Mouse (Mus musculus): ENCODE measurements around the gene Cybc1. TPM values are rescaled to one million over a fixed set of nuclear protein-coding genes. Genes with fewer than 3 reads are reported as not detected.

Cybc1 gene
- total RNA-seq, 2 experiments from 2014 or later = 6.3 to 7.2 TPM

DNA sequence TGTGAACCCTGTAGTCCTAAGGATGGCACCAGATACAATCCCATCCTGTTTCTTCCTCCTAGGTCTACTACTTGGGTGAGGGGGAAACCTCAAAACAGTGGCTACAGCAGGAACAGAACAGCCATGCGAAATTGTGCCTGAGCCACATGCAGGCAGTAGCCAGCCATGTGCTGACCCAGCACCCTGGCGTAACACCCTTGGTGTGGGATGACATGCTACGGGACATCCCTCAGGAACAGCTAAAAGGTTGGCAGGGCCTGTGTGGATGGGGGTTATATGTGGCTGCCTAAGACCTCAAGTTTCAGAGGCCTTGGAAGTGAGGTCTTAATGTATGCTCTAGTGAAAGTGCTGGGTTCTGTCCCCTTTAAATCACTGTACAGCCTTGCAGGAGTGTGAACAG lies 12.3 kb downstream of the Cybc1 start:
- no peak for DNase-seq

DNA sequence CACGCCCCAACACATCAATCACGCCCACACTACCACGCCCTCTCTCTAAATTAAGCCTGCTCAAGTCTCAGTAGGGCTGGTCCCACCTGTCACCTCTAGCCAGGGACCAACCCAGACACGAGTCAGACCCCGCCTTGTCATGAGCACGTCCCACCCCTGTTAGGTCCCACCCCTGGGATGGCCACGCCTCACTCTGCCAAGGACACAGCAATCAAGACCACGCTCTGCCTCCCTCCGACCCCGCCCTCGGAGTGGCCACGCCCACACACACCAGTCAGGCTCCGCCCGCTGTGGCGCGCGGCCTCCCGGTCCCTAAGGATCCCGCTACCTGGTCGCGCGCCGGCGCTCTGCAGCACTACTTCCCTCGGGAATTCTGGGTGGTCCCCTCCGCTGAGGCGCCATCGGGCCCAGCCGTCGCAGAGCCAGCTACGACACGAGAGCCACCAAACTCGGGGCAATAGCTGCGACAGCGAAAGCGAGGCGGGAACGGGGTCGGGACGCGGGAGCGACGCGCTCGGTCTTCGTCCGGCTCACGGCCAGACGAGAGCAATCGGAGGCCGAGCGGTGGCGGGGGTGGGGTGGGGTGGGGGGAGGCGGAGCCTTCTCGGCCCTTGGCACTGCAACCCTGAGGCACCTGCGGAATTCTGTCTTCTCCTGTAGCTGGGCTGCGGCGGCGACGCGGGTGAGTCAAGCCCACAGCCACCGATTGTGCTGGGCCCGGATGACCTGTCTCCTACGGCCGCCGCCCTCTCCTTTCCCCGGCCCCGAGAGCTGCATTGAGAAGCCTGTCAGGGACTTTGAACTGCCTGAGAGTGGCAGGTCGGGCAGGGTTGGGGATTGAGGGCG lies 24.7 kb downstream of the Cybc1 start, which contains the start of the genes Hexdc and Ogfod3:
Gene Hexdc (plus strand): TSS at position 273 of the 846 bp plus-strand sequence.
Gene Ogfod3 (minus strand): TSS at position 551 of the 846 bp plus-strand sequence.
- DNase-seq = peak; percentile 95

DNA sequence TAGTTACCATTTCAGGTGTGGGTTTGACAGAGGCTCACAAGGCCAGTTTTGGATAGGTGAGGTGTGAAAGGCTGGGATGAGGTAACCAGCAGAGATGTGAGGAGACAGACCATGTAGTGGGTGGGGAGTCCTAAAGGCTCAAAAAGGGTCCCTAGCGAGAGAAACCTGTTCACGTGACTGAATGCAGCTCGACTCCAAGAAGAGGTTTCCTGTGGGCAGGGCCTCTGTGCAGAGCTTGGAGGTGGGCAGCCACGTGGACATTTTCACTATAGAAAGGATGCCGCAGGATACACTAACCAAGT lies 25.3 kb downstream of the Cybc1 start:
- DNase-seq = no peak

DNA sequence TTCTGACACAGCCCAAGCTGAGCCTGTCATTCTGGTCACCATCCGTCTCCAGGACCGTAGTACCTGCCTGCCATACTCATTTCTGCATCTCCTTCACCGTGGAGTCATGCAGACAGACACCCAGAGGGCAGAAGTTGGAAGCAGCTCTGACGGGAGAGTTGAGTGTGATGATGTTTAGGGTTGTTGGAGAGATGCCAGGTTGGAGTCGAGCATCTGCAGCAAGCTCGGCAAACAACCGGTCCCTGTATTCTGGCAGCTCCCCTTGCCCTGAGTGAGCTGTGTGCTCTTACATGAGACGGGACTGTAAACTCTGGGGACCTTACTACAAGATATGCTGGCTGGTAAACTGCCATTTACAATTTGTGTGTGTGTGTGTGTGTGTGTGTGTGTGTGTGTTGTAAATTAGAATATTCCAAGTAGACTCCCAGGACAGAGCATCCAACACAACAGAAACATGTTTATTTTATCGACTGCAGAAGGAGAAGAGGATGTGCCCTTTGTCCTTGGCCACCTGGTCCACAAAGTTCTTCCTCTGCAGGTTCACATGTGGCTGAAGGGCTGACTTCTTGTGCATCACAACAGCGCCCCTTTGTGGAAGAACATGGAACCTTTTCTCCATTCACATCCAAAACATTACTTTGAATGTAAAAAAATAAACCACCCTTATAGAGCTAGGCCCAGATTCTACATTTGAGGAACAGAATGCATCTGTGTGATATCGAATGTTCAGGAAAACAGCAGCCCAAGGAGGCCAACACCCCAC lies 27.5 kb downstream of the Cybc1 start:
- peak; percentile 31 for DNase-seq

DNA sequence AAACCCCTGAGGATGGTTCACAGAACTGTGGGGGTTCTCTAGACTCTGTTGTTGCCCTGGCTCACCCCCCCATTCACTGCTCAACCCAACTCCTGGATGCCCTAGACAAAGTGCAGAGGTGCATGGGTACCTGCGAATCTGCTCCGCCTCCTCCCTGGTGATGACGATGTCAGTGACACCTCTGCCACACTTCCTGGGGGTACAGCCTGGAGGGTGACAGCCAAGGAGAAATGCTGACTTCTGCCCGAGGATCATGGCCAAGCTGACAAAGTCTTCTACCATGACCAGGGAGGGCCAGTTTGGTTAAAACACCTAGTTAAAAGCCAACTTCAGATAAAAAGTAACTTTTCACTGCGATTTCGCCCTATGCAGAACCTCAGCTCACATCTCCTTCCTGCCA lies 28.3 kb downstream of the Cybc1 start:
- DNase-seq = no peak

DNA sequence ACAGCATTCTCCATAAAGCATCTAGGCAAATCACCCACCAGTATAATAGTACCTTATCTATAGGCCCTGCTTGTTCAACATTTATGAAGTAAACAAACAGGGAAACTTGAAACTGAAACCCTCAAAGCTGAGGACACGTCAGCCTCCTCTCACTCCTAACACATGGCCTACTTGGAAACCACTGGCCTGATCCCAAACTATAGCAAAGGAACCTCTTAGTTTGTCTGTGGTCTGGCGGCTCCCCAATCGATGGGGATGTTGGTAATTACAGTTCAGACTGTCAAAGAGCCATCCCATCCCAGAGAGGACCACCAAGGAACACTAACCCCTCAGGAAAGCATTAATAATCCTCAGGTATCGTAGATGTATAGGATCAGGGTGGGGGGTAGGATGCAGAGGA lies 29.3 kb downstream of the Cybc1 start:
- DNase-seq = no peak

DNA sequence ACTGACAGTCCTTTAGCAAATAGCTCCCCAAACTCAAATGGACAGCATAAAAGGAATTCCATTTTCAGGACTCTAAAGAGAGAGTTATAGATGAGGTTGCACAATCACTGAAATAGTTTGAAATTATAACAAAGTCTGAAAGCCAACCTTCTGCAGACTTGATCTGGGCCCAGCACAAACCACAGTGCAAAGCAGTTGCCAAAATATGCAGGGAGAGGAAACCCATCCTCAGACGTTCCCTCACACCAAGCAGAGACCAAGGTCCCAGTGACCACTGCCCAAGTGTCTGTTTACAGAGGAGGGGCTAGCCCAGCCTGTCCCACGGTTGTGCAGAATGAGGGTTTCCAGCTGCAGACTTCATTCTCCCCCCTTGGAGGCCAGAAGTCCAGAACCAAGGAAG lies 30.5 kb downstream of the Cybc1 start:
- no peak for DNase-seq

DNA sequence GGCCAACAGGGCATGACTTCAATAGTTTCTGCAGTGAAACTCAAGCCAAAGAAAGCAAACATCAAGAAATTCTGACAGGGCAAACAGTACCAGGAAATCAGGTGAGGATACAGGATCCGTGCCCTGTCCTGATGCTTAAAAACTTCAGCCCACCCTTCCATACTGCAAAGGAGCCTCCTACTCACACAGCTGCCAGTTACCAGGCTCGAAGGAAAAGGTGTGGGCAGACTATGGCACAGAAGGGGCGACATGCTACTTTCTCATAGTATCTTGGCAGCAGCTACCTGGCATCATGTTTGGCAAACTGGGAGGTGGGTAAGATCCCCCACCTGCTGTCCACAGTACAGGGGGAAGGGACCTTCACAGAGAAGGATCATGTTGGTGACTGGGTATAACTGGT lies 35.7 kb downstream of the Cybc1 start:
- DNase-seq = no peak

DNA sequence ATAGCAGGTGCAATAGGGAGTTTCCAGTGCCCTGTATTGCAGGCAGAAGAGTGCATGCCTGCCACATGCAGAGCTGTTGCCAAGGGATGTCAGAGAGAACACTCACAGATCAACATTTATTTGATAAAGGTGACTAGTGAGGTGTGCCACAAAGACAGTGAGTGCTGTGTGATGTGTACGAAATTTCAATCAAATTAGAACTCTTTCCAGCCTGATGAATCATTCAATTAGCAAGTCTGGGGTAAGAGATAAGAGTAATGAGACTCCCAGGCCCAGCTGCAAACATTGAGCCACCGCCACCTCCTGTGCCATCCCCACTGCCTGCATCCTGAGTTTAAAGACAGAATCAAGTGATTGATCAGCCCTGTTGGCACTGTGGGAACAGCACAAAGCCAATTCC lies 36.4 kb downstream of the Cybc1 start:
- DNase-seq = no peak

DNA sequence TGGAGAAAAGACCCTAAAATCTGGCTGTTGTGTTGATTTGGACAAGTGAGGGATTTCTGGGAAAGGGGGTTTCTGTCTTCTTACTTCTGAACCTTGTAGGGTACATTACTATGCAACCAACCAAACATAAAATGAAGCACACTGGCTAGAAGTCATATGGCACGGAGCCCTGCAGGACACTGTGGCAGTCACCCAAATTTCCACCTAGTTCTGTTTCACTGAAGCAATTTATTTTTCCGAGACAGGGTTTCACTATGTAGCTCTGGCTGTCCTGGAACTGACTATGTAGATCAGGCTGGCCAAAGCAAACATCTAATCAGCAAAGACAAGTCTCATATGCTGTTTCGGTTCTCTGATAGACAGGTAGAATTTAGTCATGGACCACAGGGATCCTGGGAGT lies 39.4 kb downstream of the Cybc1 start:
- no peak for DNase-seq

DNA sequence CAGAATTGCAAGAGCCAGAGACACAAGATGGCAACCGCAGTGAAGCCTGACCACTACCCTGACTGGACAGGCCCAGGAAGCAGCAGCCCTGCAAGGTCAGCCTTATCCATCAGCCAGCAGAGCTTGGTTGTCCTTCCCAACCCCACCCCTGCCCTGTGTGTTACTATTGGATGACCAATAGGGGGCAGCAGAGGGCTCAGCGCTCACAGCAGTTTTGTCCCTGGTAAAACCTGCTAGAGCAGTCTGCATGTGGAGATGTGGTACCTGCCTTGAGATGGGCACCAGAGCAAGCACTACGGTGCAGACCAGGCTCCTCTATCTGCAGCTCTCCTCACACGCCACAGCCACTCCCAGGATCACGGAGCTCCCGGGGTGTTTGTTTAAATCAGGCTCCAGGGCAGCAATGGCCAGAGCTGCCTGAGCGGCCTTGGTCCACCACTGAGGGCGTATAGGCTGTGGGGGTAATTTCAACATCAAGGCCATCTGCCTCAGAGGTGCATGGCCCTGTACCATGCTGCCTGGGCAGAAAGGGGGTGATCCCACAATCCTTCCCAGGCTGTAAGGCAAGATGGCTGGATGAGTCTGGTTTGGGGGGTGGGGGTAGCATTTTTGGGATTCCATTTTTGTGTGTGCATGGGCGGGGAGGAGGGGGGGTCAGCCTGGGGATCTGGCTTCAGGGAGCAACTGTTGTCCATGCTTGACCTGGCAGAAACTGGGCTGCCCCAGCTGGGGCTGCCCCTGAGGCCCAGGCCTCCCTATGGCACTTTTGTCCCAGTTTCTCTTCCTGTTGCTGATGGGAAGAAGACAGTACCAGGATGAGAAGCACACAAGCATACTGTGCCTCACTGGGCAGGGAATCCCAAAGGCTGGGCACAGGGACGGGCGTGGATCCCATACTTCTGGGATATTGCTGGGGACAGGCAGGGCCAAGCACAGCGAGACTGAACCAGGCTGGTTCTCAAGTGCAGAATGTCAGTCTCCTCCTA lies 52.5 kb downstream of the Cybc1 start:
- peak; percentile 61 for DNase-seq

DNA sequence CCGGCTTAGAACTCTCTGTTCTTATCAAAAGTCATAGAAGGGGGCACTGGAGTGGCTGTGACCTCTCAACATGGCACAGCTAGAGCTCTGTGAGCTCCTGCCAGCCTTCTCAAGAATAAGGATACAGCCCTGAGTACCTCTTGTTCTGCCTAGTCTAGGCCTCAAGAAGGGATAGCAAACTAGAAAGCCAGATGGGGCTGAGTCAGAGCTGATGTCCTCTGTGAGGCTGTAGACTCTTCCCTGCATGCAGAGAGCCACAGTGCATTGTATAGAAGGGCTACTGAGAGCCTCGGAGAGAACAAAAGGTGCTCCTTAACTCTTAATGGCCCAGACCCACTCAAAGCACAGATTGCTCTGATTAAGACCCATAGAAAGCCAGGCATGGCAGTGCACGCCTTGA lies 54.9 kb downstream of the Cybc1 start:
- DNase-seq = no peak

DNA sequence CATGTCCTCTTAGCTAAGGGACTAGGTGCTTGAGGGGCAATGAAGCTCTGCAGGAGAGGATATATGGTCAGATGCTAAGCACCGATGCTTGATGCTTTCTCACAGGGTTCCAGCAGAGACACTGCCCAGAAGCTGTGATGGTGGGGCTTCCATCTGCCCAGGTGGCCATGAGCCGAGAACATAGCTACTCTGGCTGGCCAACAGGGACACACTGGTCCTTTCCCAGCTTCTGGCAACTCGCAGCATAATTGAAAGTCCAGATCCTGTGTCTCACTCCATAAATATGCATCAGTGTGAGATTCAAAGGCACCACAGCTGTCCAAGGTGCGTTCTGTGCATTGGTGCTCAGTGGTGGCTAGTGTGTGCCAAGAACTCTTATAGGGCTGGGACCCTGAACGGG lies 55.9 kb downstream of the Cybc1 start:
- no peak for DNase-seq

Other genes with a start within 250 kb of the Cybc1 start
- 10 to 100 TPM; 67.8 to 77.3 TPM for gene Csnk1d, start 238.0 kb downstream of the Cybc1 start, total RNA-seq (2021)
- not detected for gene Cd7, start 189.9 kb downstream of the Cybc1 start, total RNA-seq (2021)
- not detected for gene Sectm1b, start 165.8 kb downstream of the Cybc1 start, total RNA-seq (2021)
- gene Sectm1a, start 148.1 kb downstream of the Cybc1 start, total RNA-seq (2021) = under 1 TPM in 1 of 2 experiments, not detected in 1; 0.14 TPM
- not detected for gene Tex19.2, start 110.6 kb downstream of the Cybc1 start, total RNA-seq (2021)
- gene Tex19.1, start 83.2 kb downstream of the Cybc1 start, total RNA-seq (2021) = under 1 TPM in 1 of 2 experiments, not detected in 1; 0.14 TPM
- 1 to 10 TPM; 2.2 to 3.2 TPM for gene Uts2r, start 69.1 kb downstream of the Cybc1 start, total RNA-seq (2021)
- gene Hexdc, start 24.9 kb downstream of the Cybc1 start, total RNA-seq (2021) = 10 to 100 TPM in 1 of 2 experiments, 1 to 10 TPM in 1; 8.6 to 10.3 TPM
- gene Ogfod3, start 24.6 kb downstream of the Cybc1 start, total RNA-seq (2021) = 10 to 100 TPM; 13.2 to 13.5 TPM
- 10 to 100 TPM; 36.5 to 41.6 TPM for gene Narf, start 7.9 kb upstream of the Cybc1 start, total RNA-seq (2021)
- 10 to 100 TPM; 23.4 to 29.1 TPM for gene Foxk2, start 30.7 kb upstream of the Cybc1 start, total RNA-seq (2021)
- 10 to 100 TPM; 40.7 to 45.4 TPM for gene Wdr45b, start 125.1 kb upstream of the Cybc1 start, total RNA-seq (2021)
- 10 to 100 TPM; 23.8 to 27.4 TPM for gene Rab40b, start 158.9 kb upstream of the Cybc1 start, total RNA-seq (2021)
- 1 to 10 TPM; 6.1 to 8.1 TPM for gene Fn3krp, start 192.1 kb upstream of the Cybc1 start, total RNA-seq (2021)
- 1 to 10 TPM; 5.0 to 7.6 TPM for gene Fn3k, start 205.6 kb upstream of the Cybc1 start, total RNA-seq (2021)
- 10 to 100 TPM; 18.4 to 18.8 TPM for gene Tbcd, start 222.6 kb upstream of the Cybc1 start, total RNA-seq (2021)